Mouse (Mus musculus) MEL (cell line): Measurements from ENCODE around the gene Artn. TPM values are rescaled to one million over a fixed set of nuclear protein-coding genes. Genes with fewer than 3 reads are reported as not detected.

Experiments
- DNase-seq: peaks from one replicate; pipeline ENCODE4 v3.0.0; 2011; ENCODE audit warnings: low read depth, low spot score
- H3K27ac ChIP-seq: 2 replicates; pipeline ENCODE4 v1.5.1; 2012; ENCODE audit warnings: low read depth, mild to moderate bottlenecking, control low read depth, low read length, moderate library complexity; ENCODE audit not compliant: control insufficient read depth
- H3K27me3 ChIP-seq, 2 experiments: fragments of 150-350 bp in 1 of 2; sonication (generic) in 1 of 2; 2 replicates each; pipeline ENCODE4 v1.6.1; 2012; ENCODE audit warnings: low read length in 2 of 2, mild to moderate bottlenecking in 2 of 2, improper control_type of control experiment in 1 of 2, moderate library complexity in 1 of 2; ENCODE audit not compliant: insufficient read depth in 2 of 2, control insufficient read depth in 1 of 2
- H3K36me3 ChIP-seq, 2 experiments: 2 replicates each; pipeline ENCODE4 v1.6.1; 2012 to 2014; ENCODE audit warnings: low read length in 2 of 2, improper control_type of control experiment in 1 of 2, inconsistent platforms in 1 of 2, mild to moderate bottlenecking in 1 of 2; ENCODE audit not compliant: insufficient read depth in 2 of 2, control insufficient read depth in 1 of 2
- H3K4me1 ChIP-seq, 2 experiments: fragments of 150-350 bp in 1 of 2; sonication (generic) in 1 of 2; 2 replicates each; pipeline ENCODE4 v1.6.1; 2012; ENCODE audit warnings: low read length in 2 of 2, improper control_type of control experiment in 1 of 2, mild to moderate bottlenecking in 1 of 2; ENCODE audit not compliant: insufficient read depth in 2 of 2, control insufficient read depth in 1 of 2
- H3K4me3 ChIP-seq, 2 experiments: fragments of 150-350 bp in 1 of 2; sonication (generic) in 1 of 2; 2 replicates each; pipeline ENCODE4 v1.5.1; 2012; ENCODE audit warnings: low read depth in 2 of 2, low read length in 2 of 2, mild to moderate bottlenecking in 2 of 2, moderate library complexity in 2 of 2, control low read depth in 1 of 2, improper control_type of control experiment in 1 of 2; ENCODE audit not compliant: control insufficient read depth in 1 of 2, insufficient read depth in 1 of 2
- H3K79me2 ChIP-seq: 2 replicates; pipeline ENCODE4 v1.6.1; 2012; ENCODE audit warnings: mild to moderate bottlenecking, low read length, moderate library complexity; ENCODE audit not compliant: control insufficient read depth, poor library complexity, insufficient read depth
- H3K9ac ChIP-seq: 2 replicates; pipeline ENCODE4 v1.6.1; 2012; ENCODE audit warnings: low read depth, mild to moderate bottlenecking, control low read depth, low read length, moderate library complexity; ENCODE audit not compliant: control insufficient read depth, poor library complexity, severe bottlenecking
- H3K9me3 ChIP-seq: fragments of 150-350 bp; sonication (generic); replicated peaks from 2 replicates; pipeline ENCODE4 v1.6.1; 2012; ENCODE audit warnings: mild to moderate bottlenecking, low read length, improper control_type of control experiment, moderate library complexity; ENCODE audit not compliant: insufficient read depth
- CHD1 ChIP-seq: IDR thresholded peaks from 2 replicates; pipeline ENCODE4 v1.6.1; 2012; ENCODE audit warnings: low read depth, mild to moderate bottlenecking, inconsistent platforms, low read length, improper control_type of control experiment
- CHD2 ChIP-seq: IDR thresholded peaks from 2 replicates; pipeline ENCODE4 v1.6.1; 2011; ENCODE audit warnings: low read length, improper control_type of control experiment
- CTCF ChIP-seq, 3 experiments: IDR thresholded peaks in 2 of 3; conservative IDR thresholded peaks in 1 of 3; 2 replicates each; pipeline ENCODE4 v1.5.1; 2011 to 2012; ENCODE audit warnings: low read length in 3 of 3, low read depth in 2 of 3, mild to moderate bottlenecking in 2 of 3, improper control_type of control experiment in 1 of 3, inconsistent platforms in 1 of 3, mixed read lengths in 1 of 3, moderate library complexity in 1 of 3; ENCODE audit not compliant: control insufficient read depth in 1 of 3, insufficient read depth in 1 of 3, poor library complexity in 1 of 3, severe bottlenecking in 1 of 3
- ETS1 ChIP-seq: IDR thresholded peaks from 2 replicates; pipeline ENCODE4 v1.6.1; 2012; ENCODE audit warnings: low read depth, mild to moderate bottlenecking, inconsistent platforms, low read length, improper control_type of control experiment, moderate library complexity
- GABPA ChIP-seq: IDR thresholded peaks from 2 replicates; pipeline ENCODE4 v1.6.1; 2012; ENCODE audit warnings: low read depth, mild to moderate bottlenecking, inconsistent platforms, low read length, improper control_type of control experiment, moderate library complexity
- KAT2A ChIP-seq: conservative IDR thresholded peaks from 2 replicates; pipeline ENCODE4 v1.6.1; 2012; ENCODE audit warnings: low read depth, low read length, improper control_type of control experiment, inconsistent platforms
- MAFK ChIP-seq: IDR thresholded peaks from 2 replicates; pipeline ENCODE4 v1.6.1; 2011; ENCODE audit warnings: low read depth, mild to moderate bottlenecking, low read length, improper control_type of control experiment, borderline replicate concordance
- MAX ChIP-seq: IDR thresholded peaks from 2 replicates; pipeline ENCODE4 v1.6.1; 2011; ENCODE audit warnings: low read length, improper control_type of control experiment
- MAZ ChIP-seq: IDR thresholded peaks from 2 replicates; pipeline ENCODE4 v1.6.1; 2012; ENCODE audit warnings: low read depth, mild to moderate bottlenecking, inconsistent platforms, low read length, improper control_type of control experiment
- MXI1 ChIP-seq: IDR thresholded peaks from 2 replicates; pipeline ENCODE4 v1.6.1; 2011; ENCODE audit warnings: mild to moderate bottlenecking, low read depth, low read length, improper control_type of control experiment
- MYC ChIP-seq: IDR thresholded peaks from 2 replicates; pipeline ENCODE4 v1.6.1; 2011; ENCODE audit warnings: low read depth, mild to moderate bottlenecking, low read length, improper control_type of control experiment, moderate library complexity
- POLR2A ChIP-seq, 2 experiments: IDR thresholded peaks; 2 replicates each; pipeline ENCODE4 v1.6.1; 2011 to 2012; ENCODE audit warnings: low read length in 2 of 2, mild to moderate bottlenecking in 2 of 2, control low read depth in 1 of 2, improper control_type of control experiment in 1 of 2, low read depth in 1 of 2, moderate library complexity in 1 of 2; ENCODE audit not compliant: control insufficient read depth in 1 of 2, insufficient read depth in 1 of 2, poor library complexity in 1 of 2
- RAD21 ChIP-seq: IDR thresholded peaks from 2 replicates; pipeline ENCODE4 v1.6.1; 2011; ENCODE audit warnings: mild to moderate bottlenecking, low read depth, low read length, improper control_type of control experiment
- SMC3 ChIP-seq: IDR thresholded peaks from 2 replicates; pipeline ENCODE4 v1.6.1; 2011; ENCODE audit warnings: low read depth, low read length, improper control_type of control experiment
- TCF12 ChIP-seq: IDR thresholded peaks from 2 replicates; pipeline ENCODE4 v1.6.1; 2014; ENCODE audit warnings: low read depth, mild to moderate bottlenecking, inconsistent platforms, low read length, improper control_type of control experiment, moderate library complexity
- USF1 ChIP-seq: IDR thresholded peaks from 2 replicates; pipeline ENCODE4 v1.6.1; 2014; ENCODE audit warnings: low read depth, mild to moderate bottlenecking, inconsistent platforms, low read length, improper control_type of control experiment, moderate library complexity
- ZC3H11A ChIP-seq: IDR thresholded peaks from 2 replicates; pipeline ENCODE4 v1.6.1; 2012; ENCODE audit warnings: low read depth, mild to moderate bottlenecking, inconsistent platforms, low read length, improper control_type of control experiment
- ZKSCAN1 ChIP-seq: IDR thresholded peaks from 2 replicates; pipeline ENCODE4 v1.6.1; 2012; ENCODE audit warnings: low read depth, mild to moderate bottlenecking, inconsistent platforms, low read length, improper control_type of control experiment, moderate library complexity
- polyA plus RNA-seq, 2 experiments: library from polyadenylated mRNA; stranded (reverse) in 1 of 2; unstranded in 1 of 2; fragments of >175 nt in 1 of 2; fragments of >200 nt in 1 of 2; gene quantifications; 2 replicates each; pipeline versions ENCODE4 v1.2.1 to v1.2.4; 2012; ENCODE audit warnings: low replicate concordance in 2 of 2, low read depth in 1 of 2; ENCODE audit not compliant: insufficient read length in 2 of 2, insufficient read depth in 1 of 2, missing spikeins in 1 of 2
- total RNA-seq: library from RNA; depleted of rRNA; stranded (reverse); fragments of 300-350 nt; gene quantifications from 2 replicates; pipeline ENCODE4 v1.2.3, GENCODE M21; 2012

Artn gene
- total and polyA plus RNA-seq, 3 experiments, result 0.08 to 0.21 TPM; not detected in 1

DNA sequence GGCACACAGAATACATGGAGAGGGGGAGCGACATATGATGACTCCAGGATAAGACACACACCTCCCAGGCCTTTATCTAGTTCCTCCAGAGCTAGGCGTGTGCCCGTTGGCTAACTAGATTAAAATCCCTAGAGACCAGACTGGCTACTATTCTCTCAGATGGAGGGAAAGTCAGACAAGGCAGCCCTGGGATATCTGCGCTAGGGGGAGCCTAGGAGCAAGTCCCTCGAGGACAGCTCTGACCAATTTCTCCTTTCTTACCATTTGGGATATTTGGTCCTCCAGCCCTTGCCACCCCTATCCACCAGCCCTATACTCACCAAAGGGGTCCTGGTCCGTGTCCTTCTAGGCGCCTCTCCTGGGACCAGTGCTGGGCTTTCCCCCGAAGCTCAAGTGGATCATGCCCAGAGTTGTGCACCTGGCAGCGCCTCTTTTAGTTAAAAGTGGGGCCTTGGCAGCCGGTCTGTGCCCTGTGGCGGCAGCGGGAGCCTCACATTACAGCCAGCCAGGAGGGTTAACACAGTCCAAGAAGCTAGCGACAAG lies 793 bp downstream of the Artn start (continued):
- TF ChIP-seq CHD2 (no peak), MXI1 (peak; percentile 61; the same call in 1 of the 2 replicates), POLR2A (IDR thresholded peaks at IDR 0.05; ENCODE audit: control insufficient read depth in 1 of 2, insufficient read depth in 1 of 2, low read depth in 1 of 2, low read length in 2 of 2, poor library complexity in 1 of 2) (no peak), CTCF (IDR thresholded peaks at IDR 0.05 in 2 of 3, conservative IDR thresholded peaks at IDR 0.05 in 1 of 3; ENCODE audit: control insufficient read depth in 1 of 3, insufficient read depth in 1 of 3, low read depth in 2 of 3, low read length in 3 of 3, poor library complexity in 1 of 3, severe bottlenecking in 1 of 3) (peak; percentile 55 to 76 (median 65)), MAZ (0 out of 2 replicates have a peak, but pooled peaks have one; percentile 62), MYC (0 out of 2 replicates have a peak, but pooled peaks have one; percentile 22)
- TF ChIP-seq, all 39 proteins: peak for 20

DNA sequence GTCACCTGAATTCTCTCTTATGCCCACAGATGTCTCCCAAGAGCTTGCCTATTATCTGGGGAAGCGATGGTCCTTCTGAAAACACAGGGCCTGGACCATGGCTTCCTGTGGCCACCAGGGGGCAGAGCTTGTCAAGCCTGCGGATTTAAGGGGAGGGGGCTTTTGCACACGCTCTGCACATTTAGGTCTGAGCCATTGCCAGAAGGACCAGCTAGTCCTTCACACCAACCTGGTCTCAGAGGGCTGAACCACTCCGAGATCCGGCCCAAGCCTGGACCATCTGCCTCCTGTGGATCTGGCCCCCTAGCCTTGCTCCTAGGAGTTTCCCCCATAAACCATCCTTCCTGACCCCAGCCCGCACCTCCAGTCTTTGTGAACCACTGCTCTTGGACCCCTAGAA lies 1.3 kb downstream of the Artn start:
- Histone ChIP-seq H3K4me1 (peaks cover 0 to 18% of the 10 kb centered on the region in 2 experiments; a peak in 2 of 4 replicates), H3K27me3 (no peaks in the 10 kb centered on the region), H3K79me2 (no peaks in the 10 kb centered on the region), H3K27ac (peak overlapping the region; percentile 24; the same call in 1 of the 2 replicates), H3K36me3 (peaks cover 0 to 9% of the 10 kb centered on the region in 2 experiments; a peak in 2 of 4 replicates), H3K9ac (no peak overlapping the region), H3K4me3 (no peak overlapping the region), H3K9me3 (no peaks in the 10 kb centered on the region)
- TF ChIP-seq ZC3H11A (peak; percentile 37), ZKSCAN1 (no peak), RAD21 (peak; percentile 52), SMC3 (peak; percentile 81), KAT2A (no peak), CHD1 (no peak), TCF12 (no peak), CTCF (IDR thresholded peaks at IDR 0.05 in 2 of 3, conservative IDR thresholded peaks at IDR 0.05 in 1 of 3; ENCODE audit: control insufficient read depth in 1 of 3, insufficient read depth in 1 of 3, low read depth in 2 of 3, low read length in 3 of 3, poor library complexity in 1 of 3, severe bottlenecking in 1 of 3) (peak; percentile 89 to 94 (median 89)), ETS1 (no peak), GABPA (no peak), MAX (no peak), USF1 (no peak), MYC (no peak), MAFK (no peak)
- peak; percentile 75 for DNase-seq
